Mouse (Mus musculus): Measurements from ENCODE around the gene Slc35b1. TPM values are rescaled to one million over a fixed set of nuclear protein-coding genes. Genes with fewer than 3 reads are reported as not detected.
A peak's percentile ranks its signal among the peaks of the same experiment; 100 is the strongest.

Gene Slc35b1
- polyA plus RNA-seq (2014; fragmentation: Nextera tagmentation; extraction: Ambion mirVana), result 130 and 133 TPM in 2 replicates

- H3K9me3 ChIP-seq (ENCODE audit: control insufficient read depth, low read length), result no peaks in the 10 kb centered on the region
- ATAC-seq (ENCODE audit: low FRiP score), result peak; percentile 95
Measured at GRCm38 (mm10) chr11:95384319-95384972, at the start of gene Slc35b1. Gene Slc35b1, plus strand, starts transcription at chr11:95384692.

GRCm38 (mm10) chr11:95336568-95337128, 47.8 kb upstream of the Slc35b1 start, which contains the start of gene Fam117a:
Gene Fam117a, plus strand, starts transcription at chr11:95337018.
- ATAC-seq (ENCODE audit: low FRiP score), result peak; percentile 97
- WGBS, result under 1% methylated on average over 24 of the region's 27 CpGs

More at GRCm38 (mm10) chr11:95384319-95384972, at the start of gene Slc35b1:
- H3K4me1 ChIP-seq (ENCODE audit: control insufficient read depth, insufficient read depth, low read length), result peaks cover 13% of the 10 kb centered on the region
- peak within 1 kb of the TSS; percentile 54 for H3K4me3 ChIP-seq (ENCODE audit: low read depth, low read length)
- H3K27ac ChIP-seq (ENCODE audit: low read depth, low read length), result peak within 1 kb of the TSS; percentile 88
- H3K36me3 ChIP-seq (ENCODE audit: control insufficient read depth, insufficient read depth, low read length), result peaks cover 6% of the 10 kb centered on the region; the same call in 1 of the 2 replicates
- WGBS, result under 1% methylated on average over 42 of the region's 42 CpGs
- peak within 1 kb of the TSS; percentile 77 for H3K9ac ChIP-seq (ENCODE audit: low read length)
- H3K27me3 ChIP-seq (ENCODE audit: control insufficient read depth, insufficient read depth, low read length), result no peaks in the 10 kb centered on the region
- H3K4me2 ChIP-seq, result peak within 1 kb of the TSS; percentile 71
- peak; percentile 100 for DNase-seq (ENCODE audit: low spot score, missing footprints)

GRCm38 (mm10) chr11:95337129-95337813, 47.2 kb upstream of the Slc35b1 start:
- DNase-seq (ENCODE audit: low spot score, missing footprints) (peak; percentile 96), ATAC-seq (ENCODE audit: low FRiP score) (peak; percentile 85)
- H3K4me1 ChIP-seq (ENCODE audit: control insufficient read depth, insufficient read depth, low read length), result no peaks in the 10 kb centered on the region
- WGBS, result under 1% methylated on average over 48 of the region's 50 CpGs
- H3K9ac ChIP-seq (ENCODE audit: low read length), result peak overlapping the region; percentile 77
- peak overlapping the region; percentile 87 for H3K4me2 ChIP-seq
- no peaks in the 10 kb centered on the region for H3K9me3 ChIP-seq (ENCODE audit: control insufficient read depth, low read length)
- H3K27ac ChIP-seq (ENCODE audit: low read depth, low read length), result no peak overlapping the region
- H3K36me3 ChIP-seq (ENCODE audit: control insufficient read depth, insufficient read depth, low read length), result no peaks in the 10 kb centered on the region
- H3K4me3 ChIP-seq (ENCODE audit: low read depth, low read length), result peak overlapping the region; percentile 91
- no peaks in the 10 kb centered on the region; the same call in 1 of the 2 replicates for H3K27me3 ChIP-seq (ENCODE audit: control insufficient read depth, insufficient read depth, low read length)

More at GRCm38 (mm10) chr11:95336568-95337128, 47.8 kb upstream of the Slc35b1 start, which contains the start of gene Fam117a:
- Histone ChIP-seq H3K27me3 (ENCODE audit: control insufficient read depth, insufficient read depth, low read length) (no peaks in the 10 kb centered on the region; the same call in 1 of the 2 replicates), H3K4me2 (peak within 1 kb of the TSS; percentile 87), H3K9me3 (ENCODE audit: control insufficient read depth, low read length) (no peaks in the 10 kb centered on the region), H3K27ac (ENCODE audit: low read depth, low read length) (no peak within 1 kb of the TSS), H3K4me1 (ENCODE audit: control insufficient read depth, insufficient read depth, low read length) (no peaks in the 10 kb centered on the region), H3K36me3 (ENCODE audit: control insufficient read depth, insufficient read depth, low read length) (no peaks in the 10 kb centered on the region), H3K9ac (ENCODE audit: low read length) (peak within 1 kb of the TSS; percentile 77), H3K4me3 (ENCODE audit: low read depth, low read length) (peak within 1 kb of the TSS; percentile 91)
- peak; percentile 94 for DNase-seq (ENCODE audit: low spot score, missing footprints)

- H3K9me3 ChIP-seq (ENCODE audit: control insufficient read depth, low read length), result no peaks in the 10 kb centered on the region
- ATAC-seq (ENCODE audit: low FRiP score) (no peak), DNase-seq (ENCODE audit: low spot score, missing footprints) (no peak)
- no peaks in the 10 kb centered on the region; the same call in 1 of the 2 replicates for H3K27me3 ChIP-seq (ENCODE audit: control insufficient read depth, insufficient read depth, low read length)
- H3K27ac ChIP-seq (ENCODE audit: low read depth, low read length), result no peak overlapping the region
- peak overlapping the region; percentile 87 for H3K4me2 ChIP-seq
- 37% methylated on average over 9 of the region's 9 CpGs for WGBS
- peak overlapping the region; percentile 91 for H3K4me3 ChIP-seq (ENCODE audit: low read depth, low read length)
- H3K36me3 ChIP-seq (ENCODE audit: control insufficient read depth, insufficient read depth, low read length), result no peaks in the 10 kb centered on the region
- no peaks in the 10 kb centered on the region for H3K4me1 ChIP-seq (ENCODE audit: control insufficient read depth, insufficient read depth, low read length)
- peak overlapping the region; percentile 77; the same call in 1 of the 2 replicates for H3K9ac ChIP-seq (ENCODE audit: low read length)
Measured at GRCm38 (mm10) chr11:95337846-95338342, 46.6 kb upstream of the Slc35b1 start.

- WGBS, result 36% methylated on average over 14 of the region's 14 CpGs
- Histone ChIP-seq H3K27ac (ENCODE audit: low read depth, low read length) (no peak overlapping the region), H3K36me3 (ENCODE audit: control insufficient read depth, insufficient read depth, low read length) (no peaks in the 10 kb centered on the region), H3K9ac (ENCODE audit: low read length) (no peak overlapping the region), H3K9me3 (ENCODE audit: control insufficient read depth, low read length) (no peaks in the 10 kb centered on the region), H3K4me2 (0 out of 2 replicates have a peak overlapping the region, but pooled peaks have one; percentile 6), H3K27me3 (ENCODE audit: control insufficient read depth, insufficient read depth, low read length) (no peaks in the 10 kb centered on the region; the same call in 1 of the 2 replicates), H3K4me1 (ENCODE audit: control insufficient read depth, insufficient read depth, low read length) (no peaks in the 10 kb centered on the region), H3K4me3 (ENCODE audit: low read depth, low read length) (no peak overlapping the region)
- DNase-seq (ENCODE audit: low spot score, missing footprints) (no peak), ATAC-seq (ENCODE audit: low FRiP score) (no peak)
Measured at GRCm38 (mm10) chr11:95339471-95340021, 44.9 kb upstream of the Slc35b1 start.

GRCm38 (mm10) chr11:95340259-95340658, 44.2 kb upstream of the Slc35b1 start:
- Histone ChIP-seq H3K27ac (ENCODE audit: low read depth, low read length) (no peak overlapping the region), H3K4me2 (no peak overlapping the region), H3K36me3 (ENCODE audit: control insufficient read depth, insufficient read depth, low read length) (no peaks in the 10 kb centered on the region), H3K9ac (ENCODE audit: low read length) (no peak overlapping the region), H3K4me1 (ENCODE audit: control insufficient read depth, insufficient read depth, low read length) (no peaks in the 10 kb centered on the region), H3K27me3 (ENCODE audit: control insufficient read depth, insufficient read depth, low read length) (no peaks in the 10 kb centered on the region; the same call in 1 of the 2 replicates), H3K4me3 (ENCODE audit: low read depth, low read length) (no peak overlapping the region), H3K9me3 (ENCODE audit: control insufficient read depth, low read length) (no peaks in the 10 kb centered on the region)
- ATAC-seq (ENCODE audit: low FRiP score), result no peak
- DNase-seq (ENCODE audit: low spot score, missing footprints), result no peak
- WGBS, result 90% methylated on average over 1 of the region's 1 CpGs

- Histone ChIP-seq H3K9ac (ENCODE audit: low read length) (no peak overlapping the region), H3K36me3 (ENCODE audit: control insufficient read depth, insufficient read depth, low read length) (no peaks in the 10 kb centered on the region), H3K27ac (ENCODE audit: low read depth, low read length) (no peak overlapping the region), H3K4me1 (ENCODE audit: control insufficient read depth, insufficient read depth, low read length) (no peaks in the 10 kb centered on the region), H3K27me3 (ENCODE audit: control insufficient read depth, insufficient read depth, low read length) (no peaks in the 10 kb centered on the region; the same call in 1 of the 2 replicates), H3K4me2 (no peak overlapping the region), H3K4me3 (ENCODE audit: low read depth, low read length) (no peak overlapping the region), H3K9me3 (ENCODE audit: control insufficient read depth, low read length) (no peaks in the 10 kb centered on the region)
- DNase-seq (ENCODE audit: low spot score, missing footprints) (no peak), ATAC-seq (ENCODE audit: low FRiP score) (no peak)
- WGBS, result 64% methylated on average over 5 of the region's 5 CpGs
Measured at GRCm38 (mm10) chr11:95340664-95341063, 43.8 kb upstream of the Slc35b1 start.

GRCm38 (mm10) chr11:95343180-95343579, 41.3 kb upstream of the Slc35b1 start:
- Histone ChIP-seq H3K4me3 (ENCODE audit: low read depth, low read length) (no peak overlapping the region), H3K27ac (ENCODE audit: low read depth, low read length) (no peak overlapping the region), H3K36me3 (ENCODE audit: control insufficient read depth, insufficient read depth, low read length) (no peaks in the 10 kb centered on the region), H3K4me1 (ENCODE audit: control insufficient read depth, insufficient read depth, low read length) (no peaks in the 10 kb centered on the region), H3K27me3 (ENCODE audit: control insufficient read depth, insufficient read depth, low read length) (no peaks in the 10 kb centered on the region; the same call in 1 of the 2 replicates), H3K9ac (ENCODE audit: low read length) (no peak overlapping the region), H3K9me3 (ENCODE audit: control insufficient read depth, low read length) (no peaks in the 10 kb centered on the region), H3K4me2 (no peak overlapping the region)
- ATAC-seq (ENCODE audit: low FRiP score), result no peak
- 81% methylated on average over 4 of the region's 4 CpGs for WGBS
- DNase-seq (ENCODE audit: low spot score, missing footprints), result no peak
